Mouse (Mus musculus): ENCODE data around the gene Olfr419. TPM values are rescaled to one million over a fixed set of nuclear protein-coding genes. Genes with fewer than 3 reads are reported as not detected.

Gene Olfr419
- polyA plus RNA-seq (2012; rRNA removed): not detected in 2 replicates

GRCm38 (mm10) chr1:174251961-174252360 is at the start of gene Olfr419:
Olfr419 (minus strand) TSS chr1:174252061.

Other genes starting within 250 kb of the Olfr419 start
- 0.05 and 0.09 TPM in 2 replicates for gene Ifi205, start 220.3 kb downstream of the Olfr419 start, polyA plus RNA-seq (2012; rRNA removed)
- not detected in 2 replicates for gene Olfr433, start 211.4 kb downstream of the Olfr419 start, polyA plus RNA-seq (2012; rRNA removed)
- gene Olfr432, start 202.9 kb downstream of the Olfr419 start, polyA plus RNA-seq (2012; rRNA removed): 0.04 TPM in 1 of 2 replicates, not detected in the other
- gene Olfr430, start 185.5 kb downstream of the Olfr419 start, polyA plus RNA-seq (2012; rRNA removed): not detected in 2 replicates
- not detected in 2 replicates for gene Olfr429, start 167.7 kb downstream of the Olfr419 start, polyA plus RNA-seq (2012; rRNA removed)
- not detected in 2 replicates for gene Olfr427, start 155.2 kb downstream of the Olfr419 start, polyA plus RNA-seq (2012; rRNA removed)
- gene Olfr231, start 130.9 kb downstream of the Olfr419 start, polyA plus RNA-seq (2012; rRNA removed): 0.05 and 0.15 TPM in 2 replicates
- not detected in 2 replicates for gene Olfr424, start 120.5 kb downstream of the Olfr419 start, polyA plus RNA-seq (2012; rRNA removed)
- not detected in 2 replicates for gene Olfr420, start 96.4 kb downstream of the Olfr419 start, polyA plus RNA-seq (2012; rRNA removed)
- gene Spta1, start 79.3 kb downstream of the Olfr419 start, polyA plus RNA-seq (2012; rRNA removed): 4.9 and 6.0 TPM in 2 replicates
- not detected in 2 replicates for gene Mptx1, start 78.5 kb upstream of the Olfr419 start, polyA plus RNA-seq (2012; rRNA removed)
- not detected in 2 replicates for gene Olfr417, start 113.1 kb upstream of the Olfr419 start, polyA plus RNA-seq (2012; rRNA removed)
- gene Olfr248, start 139.0 kb upstream of the Olfr419 start, polyA plus RNA-seq (2012; rRNA removed): not detected in 2 replicates
- not detected in 2 replicates for gene Olfr414, start 172.0 kb upstream of the Olfr419 start, polyA plus RNA-seq (2012; rRNA removed)
- not detected in 2 replicates for gene Olfr220, start 190.0 kb upstream of the Olfr419 start, polyA plus RNA-seq (2012; rRNA removed)
- gene Fmn2, start 249.8 kb upstream of the Olfr419 start, polyA plus RNA-seq (2012; rRNA removed): 10.1 and 12.7 TPM in 2 replicates

All from central nervous system, embryonic 11.5 days (tissue).